Mouse (Mus musculus) c-Kit-positive CD71-positive TER-119-positive erythroid progenitor cells, embryonic 14.5 days (primary cell): ENCODE results near the gene Olfr441.
"Not testable (repeated sequence)": the region's sequence is repeated elsewhere in the genome, so short reads cannot be mapped to it uniquely, and the experiment has no call there.

Experiments used
- DNase-seq: peaks from one replicate; pipeline ENCODE4 v3.0.0-alpha.2; 2013; ENCODE audit warnings: low spot score

Gene Olfr441

GRCm38 (mm10) chr6:43106069-43106468 lies at the start of gene Olfr441:
Olfr441 (plus strand) TSS chr6:43106369.
- DNase-seq: not testable (repeated sequence)

GRCm38 (mm10) chr6:43078750-43079149 lies 27.4 kb upstream of the Olfr441 start:
- no peak for DNase-seq

GRCm38 (mm10) chr6:43081405-43081804 lies 24.8 kb upstream of the Olfr441 start:
- DNase-seq: not testable (repeated sequence)

GRCm38 (mm10) chr6:43146267-43146666 lies 40.1 kb downstream of the Olfr441 start, which contains the start of gene Olfr237-ps1:
Olfr237-ps1 (plus strand) TSS chr6:43146567.
- not testable (repeated sequence) for DNase-seq

GRCm38 (mm10) chr6:43159502-43159901 lies 53.3 kb downstream of the Olfr441 start:
- DNase-seq: no peak

GRCm38 (mm10) chr6:43162982-43163381 lies 56.8 kb downstream of the Olfr441 start, which contains the start of gene Olfr437:
Olfr437 (plus strand) TSS chr6:43163282.
- no peak for DNase-seq

- DNase-seq: no peak
Observed at GRCm38 (mm10) chr6:43167246-43167645, 61.1 kb downstream of the Olfr441 start.
